In the genomic region with DNA sequence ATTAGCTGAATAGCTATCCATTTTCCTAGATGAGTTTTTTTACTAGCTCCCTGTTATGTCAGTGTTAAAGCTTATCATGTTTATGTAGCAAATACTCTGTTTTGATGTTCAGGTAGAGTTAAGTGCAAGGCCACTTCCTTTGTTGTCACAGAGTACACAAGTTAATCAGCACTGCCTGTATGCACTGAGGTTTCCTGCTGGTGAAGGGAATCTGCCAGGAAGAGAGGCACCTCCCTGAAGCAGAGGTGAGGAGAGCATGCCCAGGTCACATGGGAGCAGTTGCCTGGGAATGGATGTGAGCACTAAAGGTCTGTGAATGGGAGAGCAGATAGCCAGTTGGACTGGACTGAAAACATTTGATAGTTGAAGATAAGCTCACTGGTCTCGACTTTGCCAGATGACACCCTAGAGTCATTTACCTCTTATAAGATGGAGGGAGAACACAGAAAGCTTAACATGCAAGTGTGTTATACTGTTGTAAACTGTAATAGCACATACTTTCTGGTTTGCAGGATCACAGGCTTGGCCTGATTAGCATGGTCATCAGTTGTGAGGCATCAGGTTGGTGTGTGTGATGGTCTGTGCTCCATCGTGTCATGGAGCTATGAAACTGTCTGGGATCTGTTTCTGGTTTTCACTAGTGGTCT, we compare ENCODE assay signal across 15 mouse cellular contexts. TPM values are rescaled to one million over a fixed set of nuclear protein-coding genes. Genes with fewer than 3 reads are reported as not detected.
A peak's percentile ranks its signal among the peaks of the same experiment; 100 is the strongest.
DNase-seq lines count a peak whose midpoint lies in the region; ATAC-seq and TF ChIP-seq lines count a peak whose summit lies in the region.
"Had no signal": no experiment of that assay in that cellular context is flagged by ENCODE, and none has a peak within 500 bp of the region (broad histone marks: within the 10 kb centered on the region; RNA-seq: fewer than 3 reads in every experiment).

No protein-coding gene starts in this region.

- H3K36me3 ChIP-seq in MEL (ENCODE audit: control insufficient read depth in 1 of 2, insufficient read depth in 2 of 2, low read length in 2 of 2) = no peaks in the 10 kb centered on the region; a peak in 1 of 4 replicates
- H3K36me3 ChIP-seq in intestine, embryonic 14.5 days (ENCODE audit: control insufficient read depth, insufficient read depth, low read length) = 0 out of 2 replicates have a peak, but pooled peaks cover 9% of the 10 kb centered on the region
- H3K36me3 ChIP-seq in liver, postnatal 0 days (replicated peaks; ENCODE audit: insufficient read depth, low read length) = 0 out of 2 replicates have a peak, but pooled peaks cover 6% of the 10 kb centered on the region
- H3K36me3 ChIP-seq in forebrain, embryonic 11.5 days (ENCODE audit: control insufficient read depth, insufficient read depth, low read length) = no peaks in the 10 kb centered on the region
- H3K36me3 ChIP-seq in forebrain, embryonic 16.5 days (ENCODE audit: control insufficient read depth, insufficient read depth) = no peaks in the 10 kb centered on the region
- no peaks in the 10 kb centered on the region; the same call in 1 of the 2 replicates for H3K36me3 ChIP-seq in forebrain, embryonic 12.5 days (replicated peaks)
- H3K36me3 ChIP-seq: forebrain, embryonic 15.5 days; heart, embryonic 15.5 days had no signal

- H3K4me3 ChIP-seq in MEL (ENCODE audit: control insufficient read depth in 1 of 2, insufficient read depth in 1 of 2, low read depth in 2 of 2, low read length in 2 of 2) = no peak overlapping the region
- H3K4me3 ChIP-seq in intestine, embryonic 14.5 days (ENCODE audit: low read depth, low read length) = no peak overlapping the region
- no peak overlapping the region for H3K4me3 ChIP-seq in liver, postnatal 0 days (ENCODE audit: low read depth, low read length)
- no peak overlapping the region for H3K4me3 ChIP-seq in forebrain, embryonic 11.5 days (ENCODE audit: low read depth, low read length)
- H3K4me3 ChIP-seq in forebrain, embryonic 16.5 days (replicated peaks; ENCODE audit: low read length) = no peak overlapping the region
- no peak overlapping the region for H3K4me3 ChIP-seq in forebrain, embryonic 12.5 days (replicated peaks)
- H3K4me3 ChIP-seq: embryonic facial prominence, embryonic 12.5 days; forebrain, embryonic 15.5 days; heart, embryonic 15.5 days; limb, embryonic 10.5 days; myocyte had no signal

- no peak overlapping the region for H3K4me2 ChIP-seq in intestine, embryonic 14.5 days (ENCODE audit: low read length)
- H3K4me2 ChIP-seq in liver, postnatal 0 days (ENCODE audit: low read depth, low read length) = no peak overlapping the region
- H3K4me2 ChIP-seq in forebrain, embryonic 11.5 days (ENCODE audit: low read depth, low read length, severe bottlenecking) = no peak overlapping the region
- no peak overlapping the region for H3K4me2 ChIP-seq in forebrain, embryonic 16.5 days (ENCODE audit: low read length)
- no peak overlapping the region for H3K4me2 ChIP-seq in forebrain, embryonic 12.5 days
- H3K4me2 ChIP-seq: embryonic facial prominence, embryonic 12.5 days; forebrain, embryonic 15.5 days; heart, embryonic 15.5 days had no signal

- H3K27me3 ChIP-seq in MEL (ENCODE audit: control insufficient read depth in 1 of 2, insufficient read depth in 2 of 2, low read length in 2 of 2) = no peaks in the 10 kb centered on the region
- H3K27me3 ChIP-seq in intestine, embryonic 14.5 days (replicated peaks; ENCODE audit: control insufficient read depth, insufficient read depth, low read length) = no peaks in the 10 kb centered on the region
- H3K27me3 ChIP-seq in liver, postnatal 0 days (ENCODE audit: insufficient read depth, low read length) = no peaks in the 10 kb centered on the region
- H3K27me3 ChIP-seq in forebrain, embryonic 11.5 days (ENCODE audit: control insufficient read depth, insufficient read depth, low read length) = no peaks in the 10 kb centered on the region
- no peaks in the 10 kb centered on the region for H3K27me3 ChIP-seq in forebrain, embryonic 16.5 days (replicated peaks; ENCODE audit: control insufficient read depth, insufficient read depth, low read length)
- no peaks in the 10 kb centered on the region for H3K27me3 ChIP-seq in forebrain, embryonic 12.5 days
- H3K27me3 ChIP-seq: embryonic facial prominence, embryonic 12.5 days; forebrain, embryonic 15.5 days; heart, embryonic 15.5 days had no signal

- no peak for TF ChIP-seq RAD21 in MEL (IDR thresholded peaks at IDR 0.05; ENCODE audit: low read depth, low read length)

- no peak for TF ChIP-seq CTCF in MEL (IDR thresholded peaks at IDR 0.05 in 2 of 3, conservative IDR thresholded peaks at IDR 0.05 in 1 of 3; ENCODE audit: control insufficient read depth in 1 of 3, insufficient read depth in 1 of 3, low read depth in 2 of 3, low read length in 3 of 3, poor library complexity in 1 of 3, severe bottlenecking in 1 of 3)
- no peak for TF ChIP-seq CTCF in liver, postnatal 0 days (IDR thresholded peaks at IDR 0.05; ENCODE audit: low read depth)

- no peak overlapping the region for H3K9ac ChIP-seq in MEL (ENCODE audit: control insufficient read depth, low read depth, low read length, poor library complexity, severe bottlenecking)
- H3K9ac ChIP-seq in intestine, embryonic 14.5 days (ENCODE audit: low read length) = no peak overlapping the region
- H3K9ac ChIP-seq in liver, postnatal 0 days (replicated peaks) = no peak overlapping the region
- no peak overlapping the region for H3K9ac ChIP-seq in forebrain, embryonic 11.5 days (ENCODE audit: low read length)
- no peak overlapping the region for H3K9ac ChIP-seq in forebrain, embryonic 16.5 days (replicated peaks; ENCODE audit: low read depth, low read length)
- no peak overlapping the region for H3K9ac ChIP-seq in forebrain, embryonic 12.5 days
- H3K9ac ChIP-seq: embryonic facial prominence, embryonic 12.5 days; forebrain, embryonic 15.5 days; heart, embryonic 15.5 days had no signal

- 72% methylated on average over 2 of the region's 2 CpGs for WGBS in intestine, embryonic 14.5 days
- WGBS in liver, postnatal 0 days (ENCODE audit: insufficient replicate concordance) = 48% methylated on average over 2 of the region's 2 CpGs
- 80% methylated on average over 2 of the region's 2 CpGs for WGBS in forebrain, embryonic 11.5 days
- WGBS in forebrain, embryonic 16.5 days = 91% methylated on average over 2 of the region's 2 CpGs
- 87% methylated on average over 2 of the region's 2 CpGs for WGBS in forebrain, embryonic 12.5 days

- peak; percentile 54 to 65 for TF ChIP-seq EP300 in MEL (IDR thresholded peaks at IDR 0.05; ENCODE audit: low read depth in 1 of 2, low read length in 2 of 2)
- no peak for TF ChIP-seq EP300 in liver, postnatal 0 days (IDR thresholded peaks at IDR 0.05; ENCODE audit: low read depth)

- DNase-seq in 416B (ENCODE audit: low read depth) (peak; percentile 76), MEL (ENCODE audit: low read depth, low spot score) (peak; percentile 45)
- peak; percentile 38 for DNase-seq in intestine, embryonic 14.5 days (ENCODE audit: low spot score)
- DNase-seq in liver, postnatal 0 days = no peak
- DNase-seq in forebrain, embryonic 11.5 days (ENCODE audit: low spot score) = no peak
- DNase-seq: cerebellum, postnatal 10 days; gastrocnemius, postnatal 14 days had no signal

- no peaks in the 10 kb centered on the region for H3K9me3 ChIP-seq in MEL (replicated peaks; ENCODE audit: insufficient read depth, low read length)
- no peaks in the 10 kb centered on the region for H3K9me3 ChIP-seq in intestine, embryonic 14.5 days (ENCODE audit: control insufficient read depth, low read length)
- no peaks in the 10 kb centered on the region for H3K9me3 ChIP-seq in liver, postnatal 0 days (ENCODE audit: low read length)
- H3K9me3 ChIP-seq in forebrain, embryonic 11.5 days (ENCODE audit: control insufficient read depth, low read length) = no peaks in the 10 kb centered on the region
- H3K9me3 ChIP-seq in forebrain, embryonic 16.5 days (ENCODE audit: control insufficient read depth, low read length) = no peaks in the 10 kb centered on the region
- no peaks in the 10 kb centered on the region for H3K9me3 ChIP-seq in forebrain, embryonic 12.5 days
- H3K9me3 ChIP-seq: embryonic facial prominence, embryonic 12.5 days; forebrain, embryonic 15.5 days; heart, embryonic 15.5 days; limb, embryonic 10.5 days had no signal

- H3K4me1 ChIP-seq in MEL (ENCODE audit: control insufficient read depth in 1 of 2, insufficient read depth in 2 of 2, low read length in 2 of 2) = peaks cover 3 to 6% of the 10 kb centered on the region in 2 experiments; a peak in 2 of 4 replicates
- peaks cover 4% of the 10 kb centered on the region; the same call in 1 of the 2 replicates for H3K4me1 ChIP-seq in intestine, embryonic 14.5 days (replicated peaks; ENCODE audit: control insufficient read depth, insufficient read depth, low read length)
- peaks cover 11% of the 10 kb centered on the region; the same call in 1 of the 2 replicates for H3K4me1 ChIP-seq in liver, postnatal 0 days (ENCODE audit: insufficient read depth)
- no peaks in the 10 kb centered on the region for H3K4me1 ChIP-seq in forebrain, embryonic 11.5 days (replicated peaks; ENCODE audit: control insufficient read depth, insufficient read depth, low read length)
- no peaks in the 10 kb centered on the region for H3K4me1 ChIP-seq in forebrain, embryonic 16.5 days (replicated peaks; ENCODE audit: control insufficient read depth, insufficient read depth, low read length)
- peaks cover 2% of the 10 kb centered on the region; the same call in 1 of the 2 replicates for H3K4me1 ChIP-seq in forebrain, embryonic 12.5 days
- H3K4me1 ChIP-seq: forebrain, embryonic 15.5 days had no signal

- TF ChIP-seq POLR2A in MEL (IDR thresholded peaks at IDR 0.05; ENCODE audit: control insufficient read depth in 1 of 2, insufficient read depth in 1 of 2, low read depth in 1 of 2, low read length in 2 of 2, poor library complexity in 1 of 2) = no peak

- H3K79me2 ChIP-seq in MEL (ENCODE audit: control insufficient read depth, insufficient read depth, low read length, poor library complexity) = no peaks in the 10 kb centered on the region

- H3K27ac ChIP-seq in MEL (ENCODE audit: control insufficient read depth, low read depth, low read length) = no peak overlapping the region
- H3K27ac ChIP-seq in intestine, embryonic 14.5 days (ENCODE audit: low read depth) = no peak overlapping the region
- no peak overlapping the region for H3K27ac ChIP-seq in liver, postnatal 0 days (ENCODE audit: low read depth)
- H3K27ac ChIP-seq in forebrain, embryonic 11.5 days (ENCODE audit: low read depth, low read length) = no peak overlapping the region
- no peak overlapping the region for H3K27ac ChIP-seq in forebrain, embryonic 16.5 days (ENCODE audit: low read length)
- no peak overlapping the region for H3K27ac ChIP-seq in forebrain, embryonic 12.5 days
- H3K27ac ChIP-seq: embryonic facial prominence, embryonic 12.5 days; forebrain, embryonic 15.5 days; heart, embryonic 15.5 days; limb, embryonic 10.5 days had no signal

- no peak for ATAC-seq in intestine, embryonic 14.5 days (replicated peaks; ENCODE audit: low FRiP score, low TSS enrichment, low read depth)
- ATAC-seq in liver, postnatal 0 days = peak; percentile 89
- ATAC-seq in forebrain, embryonic 11.5 days (replicated peaks; ENCODE audit: low FRiP score) = no peak
- no peak for ATAC-seq in forebrain, embryonic 16.5 days
- no peak for ATAC-seq in forebrain, embryonic 12.5 days (ENCODE audit: low FRiP score)
- ATAC-seq: forebrain, embryonic 15.5 days had no signal

RNA-seq across cellular contexts. Expression of a gene that starts 13.5 kb away (rescaled TPM):
- total RNA-seq in MEL (2012; rRNA removed) = 0.04 and 0.07 TPM in 2 replicates
- under 1 TPM in 1 of 2 experiments, not detected in 1; 0.06 TPM for polyA plus RNA-seq in MEL (2012; ENCODE audit: insufficient read depth in 1 of 2, insufficient read length in 2 of 2, low read depth in 1 of 2, low replicate concordance in 2 of 2, missing spikeins in 1 of 2)
- polyA plus RNA-seq in intestine, embryonic 14.5 days (2014; fragmentation: Nextera tagmentation; extraction: Ambion mirVana) = 3.4 and 4.7 TPM in 2 replicates
- polyA plus RNA-seq in liver, postnatal 0 days (2015; fragmentation: Nextera tagmentation; extraction: Ambion mirVana) = 0.94 and 0.95 TPM in 2 replicates
- polyA plus RNA-seq in forebrain, embryonic 11.5 days (2014; fragmentation: Nextera tagmentation; extraction: Ambion mirVana) = 1.9 and 2.4 TPM in 2 replicates
- polyA plus RNA-seq in forebrain, embryonic 16.5 days (2015; fragmentation: Nextera tagmentation; extraction: Ambion mirVana) = 1.1 and 1.3 TPM in 2 replicates
- polyA plus RNA-seq in forebrain, embryonic 12.5 days (2016; fragmentation: Nextera tagmentation; extraction: Ambion mirVana) = 1.4 and 1.8 TPM in 2 replicates

RNA-seq across cellular contexts. Expression of a gene that starts 35.9 kb away (rescaled TPM):
- 0.15 and 0.20 TPM in 2 replicates for total RNA-seq in MEL (2012; rRNA removed)
- under 1 TPM in 1 of 2 experiments, not detected in 1; 0.06 TPM for polyA plus RNA-seq in MEL (2012; ENCODE audit: insufficient read depth in 1 of 2, insufficient read length in 2 of 2, low read depth in 1 of 2, low replicate concordance in 2 of 2, missing spikeins in 1 of 2)
- 0.23 and 0.62 TPM in 2 replicates for polyA plus RNA-seq in intestine, embryonic 14.5 days (2014; fragmentation: Nextera tagmentation; extraction: Ambion mirVana)
- polyA plus RNA-seq in liver, postnatal 0 days (2015; fragmentation: Nextera tagmentation; extraction: Ambion mirVana) = 0.78 and 0.81 TPM in 2 replicates
- polyA plus RNA-seq in forebrain, embryonic 11.5 days (2014; fragmentation: Nextera tagmentation; extraction: Ambion mirVana) = 0.36 and 0.49 TPM in 2 replicates
- 0.28 TPM in 1 of 2 replicates, not detected in the other for polyA plus RNA-seq in forebrain, embryonic 16.5 days (2015; fragmentation: Nextera tagmentation; extraction: Ambion mirVana)
- polyA plus RNA-seq in forebrain, embryonic 12.5 days (2016; fragmentation: Nextera tagmentation; extraction: Ambion mirVana) = 0.20 and 0.35 TPM in 2 replicates
- total RNA-seq: gastrocnemius, postnatal 14 days; layer of hippocampus, adult 8-10 months had no signal
- polyA plus RNA-seq: myocyte had no signal

Comparison
In these comparisons a context has a peak if more than half of its experiments do, and no peak if none do; other contexts are left out.
1. DNase-seq: peak in 416B (single experiment), MEL (single experiment) and intestine, embryonic 14.5 days (single experiment); none in liver, postnatal 0 days (single experiment) and forebrain, embryonic 11.5 days (single experiment).